Mouse (Mus musculus) hindbrain, embryonic 11.5 days (tissue): ENCODE measurements at regions not wholly inside any gene's neighbourhood (a gene's known extent, or its start where the extent isn't known, plus 50 kb on each side); places are given as distances from the start of the nearest gene placed in this dataset.

Experiments used
- ATAC-seq: fragments of 200-750 bp; cut with Nextera tagmentation; 2 replicates; pipeline ENCODE4 v1.8.0; 2017; ENCODE audit warnings: mild to moderate bottlenecking, moderate TSS enrichment, moderate library complexity; ENCODE audit not compliant: low FRiP score
- DNase-seq: peaks from one replicate; pipeline ENCODE4 v3.0.0-alpha.2; 2015; ENCODE audit warnings: low spot score
- H3K27ac ChIP-seq: fragments of 300-500 bp; sonication (generic); 2 replicates; pipeline ENCODE4 v1.5.1; 2014; ENCODE audit warnings: mild to moderate bottlenecking, low read depth, low read length
- H3K27me3 ChIP-seq: fragments of 300-500 bp; sonication (generic); 2 replicates; pipeline ENCODE4 v1.6.1; 2014; ENCODE audit warnings: mild to moderate bottlenecking, low read length, moderate library complexity, mixed read lengths; ENCODE audit not compliant: control insufficient read depth, insufficient read depth
- H3K36me3 ChIP-seq: fragments of 300-500 bp; sonication (generic); 2 replicates; pipeline ENCODE4 v1.6.1; 2014; ENCODE audit warnings: mild to moderate bottlenecking, low read length, moderate library complexity, mixed read lengths; ENCODE audit not compliant: control insufficient read depth, insufficient read depth
- H3K4me1 ChIP-seq: fragments of 300-500 bp; sonication (generic); replicated peaks from 2 replicates; pipeline ENCODE4 v1.6.1; 2014; ENCODE audit warnings: low read length, mixed read lengths; ENCODE audit not compliant: control insufficient read depth, insufficient read depth
- H3K4me2 ChIP-seq: fragments of 300-500 bp; sonication (generic); replicated peaks from 2 replicates; pipeline ENCODE4 v1.6.1; 2014; ENCODE audit warnings: mild to moderate bottlenecking, low read depth, low read length
- H3K4me3 ChIP-seq: fragments of 300-500 bp; sonication (generic); 2 replicates; pipeline ENCODE4 v1.5.1; 2014; ENCODE audit warnings: low read depth, low read length
- H3K9ac ChIP-seq: fragments of 300-500 bp; sonication (generic); 2 replicates; pipeline ENCODE4 v1.6.1; 2014; ENCODE audit warnings: low read depth, low read length
- H3K9me3 ChIP-seq: fragments of 300-500 bp; sonication (generic); 2 replicates; pipeline ENCODE4 v1.6.1; 2016; ENCODE audit warnings: low read length; ENCODE audit not compliant: control insufficient read depth
- WGBS: fragments of 180-500 bp; shearing (Covaris S2); extraction: QIAGEN DNeasy Blood & Tissue Kit; methylation state at CpG from one replicate; pipeline ENCODE4 v1.1.7; 2014; 5-methylcytosine and 5-hydroxymethylcytosine counted together

DNA sequence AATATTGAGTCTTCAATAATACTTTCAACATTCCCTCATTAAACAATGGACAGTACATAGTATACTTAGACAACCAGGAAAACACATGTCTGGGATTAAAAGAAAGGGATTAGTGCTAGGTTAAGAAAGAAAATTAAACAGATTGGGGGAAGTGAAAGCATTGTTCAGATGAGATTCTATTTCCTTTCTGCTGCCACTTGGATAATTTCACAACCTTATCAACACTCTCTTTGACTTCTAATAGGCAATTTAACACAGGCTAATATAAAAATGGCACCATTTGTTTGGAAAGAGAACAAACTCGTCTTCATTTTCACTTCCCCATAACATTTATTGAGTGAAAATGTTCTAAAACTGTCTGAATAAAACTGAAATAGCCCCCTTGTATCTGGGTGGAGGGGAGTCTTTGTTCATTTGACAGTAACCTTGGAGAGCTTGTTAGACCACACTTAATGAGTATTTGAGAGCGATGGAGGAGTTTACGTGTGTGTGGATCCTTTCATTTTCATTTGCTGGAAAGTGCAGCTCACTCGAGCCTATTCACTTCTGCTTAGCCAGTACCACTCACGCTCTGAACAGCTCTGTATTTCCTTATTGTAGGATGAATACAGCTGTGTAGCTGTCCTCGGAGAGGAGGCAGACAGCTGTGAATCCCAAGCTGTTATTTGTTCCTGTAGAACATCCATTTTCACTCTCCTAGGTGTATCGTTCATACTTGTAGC is 366.7 kb downstream of the Kctd12 start:
- Histone ChIP-seq H3K4me3 (no peak overlapping the region), H3K4me1 (no peaks in the 10 kb centered on the region), H3K9me3 (no peaks in the 10 kb centered on the region), H3K36me3 (no peaks in the 10 kb centered on the region), H3K27ac (no peak overlapping the region), H3K4me2 (no peak overlapping the region), H3K27me3 (no peaks in the 10 kb centered on the region), H3K9ac (no peak overlapping the region)
- WGBS: 58% methylated on average over 7 of the region's 7 CpGs
- peak; percentile 27; the same call in 1 of the 2 replicates for ATAC-seq
- DNase-seq: peak; percentile 9

DNA sequence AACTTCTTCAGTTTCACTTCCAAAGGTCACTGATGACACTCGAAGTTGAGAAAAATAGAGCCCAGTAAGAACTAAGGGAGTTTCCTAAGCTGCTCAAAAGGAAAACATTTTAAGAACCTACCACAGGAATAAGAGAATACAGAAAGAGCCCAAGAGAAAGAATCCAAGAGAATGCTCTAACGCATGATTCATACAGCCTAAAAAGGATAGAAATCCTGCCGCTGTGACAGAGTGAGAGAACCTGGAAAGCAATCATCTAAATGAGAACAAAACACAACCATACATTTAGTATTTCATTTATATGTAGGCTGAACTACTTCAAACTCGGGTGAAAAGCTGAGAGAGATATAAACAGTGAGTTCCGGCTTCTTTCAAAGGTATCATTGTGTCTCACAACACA is 376.4 kb downstream of the Kctd12 start:
- Histone ChIP-seq H3K9ac (no peak overlapping the region), H3K4me1 (no peaks in the 10 kb centered on the region), H3K4me3 (no peak overlapping the region), H3K36me3 (no peaks in the 10 kb centered on the region), H3K9me3 (no peaks in the 10 kb centered on the region), H3K27me3 (no peaks in the 10 kb centered on the region), H3K27ac (no peak overlapping the region), H3K4me2 (no peak overlapping the region)
- ATAC-seq: no peak
- DNase-seq: no peak
- WGBS: 89% methylated on average over 5 of the region's 5 CpGs

DNA sequence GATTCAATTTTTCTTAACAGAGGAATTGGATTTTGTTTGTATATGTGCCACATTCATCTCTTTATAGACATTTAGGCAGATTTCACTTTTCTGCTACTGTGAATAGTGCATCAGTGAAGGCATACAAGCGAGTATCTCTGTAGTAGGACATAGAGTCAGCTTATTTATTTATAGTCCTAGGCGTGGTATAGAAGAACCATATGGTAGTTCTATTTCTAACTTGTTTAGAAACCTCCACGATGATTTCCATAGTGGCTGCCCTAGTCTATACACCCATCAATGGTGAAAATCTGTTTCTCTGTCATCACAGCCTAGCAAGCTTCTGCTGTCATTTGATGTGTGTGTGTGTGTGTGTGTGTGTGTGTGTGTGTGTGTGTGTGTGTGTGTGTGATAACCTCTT is 387.6 kb downstream of the Kctd12 start:
- DNase-seq (no peak), ATAC-seq (no peak)
- Histone ChIP-seq H3K4me2 (no peak overlapping the region), H3K36me3 (no peaks in the 10 kb centered on the region), H3K4me1 (no peaks in the 10 kb centered on the region), H3K9ac (no peak overlapping the region), H3K27me3 (no peaks in the 10 kb centered on the region), H3K9me3 (no peaks in the 10 kb centered on the region), H3K27ac (no peak overlapping the region), H3K4me3 (no peak overlapping the region)
- 80% methylated on average over 3 of the region's 3 CpGs for WGBS

DNA sequence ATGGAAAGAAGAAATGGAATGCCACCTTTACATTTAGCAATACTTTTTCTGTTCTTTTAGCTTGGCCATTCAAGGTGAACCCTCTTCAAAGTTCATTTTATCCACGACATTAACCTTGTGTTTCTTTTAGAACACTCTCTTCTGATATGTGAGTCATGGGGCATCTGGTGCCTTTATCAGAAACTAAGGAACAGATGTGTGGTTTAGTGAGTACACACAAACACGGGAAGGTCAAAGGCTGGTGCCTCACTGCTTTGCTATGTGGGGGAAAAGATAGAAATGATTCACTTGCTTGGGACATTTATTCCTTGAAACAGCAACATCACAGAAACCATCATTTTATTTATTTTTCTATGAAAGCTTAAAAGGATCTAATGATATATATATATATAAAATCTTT is 428.7 kb downstream of the Kctd12 start:
- WGBS: 63% methylated on average over 2 of the region's 2 CpGs
- Histone ChIP-seq H3K27ac (no peak overlapping the region), H3K4me2 (no peak overlapping the region), H3K27me3 (no peaks in the 10 kb centered on the region), H3K36me3 (no peaks in the 10 kb centered on the region), H3K9me3 (no peaks in the 10 kb centered on the region), H3K4me3 (no peak overlapping the region), H3K4me1 (no peaks in the 10 kb centered on the region), H3K9ac (no peak overlapping the region)
- DNase-seq (no peak), ATAC-seq (no peak)

DNA sequence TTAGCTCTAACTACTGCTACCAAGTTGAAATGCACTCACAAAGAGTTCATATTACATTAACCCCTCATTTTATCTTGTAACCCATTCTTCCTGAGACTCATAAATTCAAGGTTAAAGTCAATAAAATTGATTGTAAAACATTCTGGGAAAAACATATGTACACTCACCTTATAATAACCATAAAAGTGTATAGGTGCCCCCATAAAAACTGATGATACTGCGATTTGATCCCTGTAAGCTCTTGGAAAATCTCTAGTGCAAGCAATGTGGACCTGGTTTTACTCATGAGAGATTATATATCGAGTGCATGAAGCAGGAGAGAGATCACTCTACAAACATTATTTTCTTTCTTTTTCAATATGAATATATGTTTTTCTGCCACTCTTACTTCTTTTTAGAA is 429.8 kb downstream of the Kctd12 start:
- no peak for ATAC-seq
- H3K36me3 ChIP-seq: no peaks in the 10 kb centered on the region
- WGBS: 89% methylated on average over 2 of the region's 2 CpGs

DNA sequence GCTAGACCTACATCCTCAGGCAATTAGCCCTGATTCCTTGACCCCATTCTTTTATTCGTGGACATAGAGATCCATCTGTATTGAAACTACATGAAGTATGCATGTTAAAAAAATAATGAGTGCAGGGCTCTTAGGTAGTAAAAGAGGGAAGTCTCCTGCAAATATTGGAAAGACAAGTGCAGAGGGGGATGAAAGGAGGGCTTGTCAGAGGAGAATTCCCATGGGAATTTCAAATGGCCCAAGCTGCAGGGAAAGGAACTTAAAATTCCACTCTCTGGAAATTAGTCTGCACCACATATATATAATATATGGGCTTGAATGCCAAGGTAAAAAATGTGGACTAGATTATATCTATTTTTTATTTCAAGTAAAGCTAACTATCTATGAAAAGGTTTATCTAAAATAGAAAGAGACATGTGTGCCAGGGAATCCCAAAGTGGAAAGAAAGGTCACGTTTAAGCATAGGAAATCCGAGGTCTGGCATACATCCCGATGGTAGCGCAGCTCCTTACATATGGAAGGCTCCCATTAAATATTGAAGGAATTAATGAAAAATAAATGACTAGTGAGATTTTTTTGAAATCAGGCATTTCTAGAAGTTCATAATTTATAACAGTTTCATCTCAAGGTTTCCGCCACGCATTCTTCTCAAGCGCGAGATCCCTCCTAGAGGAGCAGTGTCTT is 457.4 kb downstream of the Kctd12 start:
- H3K4me1 ChIP-seq: no peaks in the 10 kb centered on the region
- 87% methylated on average over 9 of the region's 9 CpGs for WGBS
- H3K4me3 ChIP-seq: no peak overlapping the region
- no peak for DNase-seq
- no peak overlapping the region for H3K4me2 ChIP-seq
- no peak overlapping the region for H3K27ac ChIP-seq
- H3K9ac ChIP-seq: no peak overlapping the region
- H3K9me3 ChIP-seq: no peaks in the 10 kb centered on the region
- H3K27me3 ChIP-seq: no peaks in the 10 kb centered on the region
- H3K36me3 ChIP-seq: no peaks in the 10 kb centered on the region
- no peak for ATAC-seq

More for the DNA sequence above, 429.8 kb downstream of the Kctd12 start:
- Histone ChIP-seq H3K27me3 (no peaks in the 10 kb centered on the region), H3K27ac (no peak overlapping the region), H3K4me2 (no peak overlapping the region), H3K4me3 (no peak overlapping the region), H3K9me3 (no peaks in the 10 kb centered on the region), H3K9ac (no peak overlapping the region), H3K4me1 (no peaks in the 10 kb centered on the region)
- no peak for DNase-seq

DNA sequence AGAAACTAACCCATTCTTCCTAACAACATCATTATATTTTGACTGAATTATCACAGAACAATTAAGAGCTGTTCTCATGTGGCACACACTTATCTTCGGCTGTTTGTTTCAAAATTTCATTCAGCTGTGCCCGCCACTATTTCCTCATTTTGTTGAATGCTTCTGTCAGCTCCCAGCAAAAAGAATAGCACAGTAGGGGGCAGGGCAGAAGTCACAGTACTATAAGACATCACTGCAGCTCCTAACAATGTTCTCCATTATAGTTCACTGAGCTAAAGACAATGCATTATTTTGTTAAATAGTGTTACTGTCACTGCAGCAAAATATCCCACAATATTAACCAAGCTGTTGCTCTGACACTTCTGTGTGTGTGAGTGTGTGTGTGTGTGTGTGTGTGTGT is 465.7 kb downstream of the Kctd12 start:
- Histone ChIP-seq H3K9ac (no peak overlapping the region), H3K27me3 (no peaks in the 10 kb centered on the region), H3K4me2 (no peak overlapping the region), H3K4me1 (no peaks in the 10 kb centered on the region), H3K9me3 (no peaks in the 10 kb centered on the region), H3K4me3 (no peak overlapping the region), H3K36me3 (no peaks in the 10 kb centered on the region), H3K27ac (no peak overlapping the region)
- peak; percentile 48 for DNase-seq
- 9% methylated on average over 2 of the region's 2 CpGs for WGBS
- peak; percentile 72; the same call in 1 of the 2 replicates for ATAC-seq

DNA sequence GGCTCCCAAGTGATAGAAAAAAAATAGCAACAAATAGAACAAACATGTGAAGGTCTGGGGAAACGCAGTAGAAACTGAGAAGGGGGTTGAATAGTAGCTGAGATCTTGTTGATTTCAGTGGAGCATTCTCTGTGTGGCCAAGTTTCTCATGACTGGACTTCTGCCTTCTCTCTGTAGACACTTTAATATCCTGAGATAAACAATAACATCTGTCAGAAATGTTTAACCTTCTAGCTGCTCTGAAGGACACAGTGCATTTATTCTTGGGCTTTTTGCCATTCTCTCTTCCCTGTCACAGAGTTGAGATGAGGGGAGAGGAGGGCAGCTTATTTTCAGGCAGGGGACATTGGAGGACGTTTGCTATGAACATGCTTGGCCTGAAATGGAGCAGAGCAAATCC is 467.9 kb downstream of the Kctd12 start:
- Histone ChIP-seq H3K36me3 (no peaks in the 10 kb centered on the region), H3K9ac (no peak overlapping the region), H3K27me3 (no peaks in the 10 kb centered on the region), H3K4me1 (no peaks in the 10 kb centered on the region), H3K4me3 (no peak overlapping the region), H3K4me2 (no peak overlapping the region), H3K9me3 (no peaks in the 10 kb centered on the region), H3K27ac (no peak overlapping the region)
- no peak for ATAC-seq
- 73% methylated on average over 2 of the region's 2 CpGs for WGBS
- DNase-seq: no peak

DNA sequence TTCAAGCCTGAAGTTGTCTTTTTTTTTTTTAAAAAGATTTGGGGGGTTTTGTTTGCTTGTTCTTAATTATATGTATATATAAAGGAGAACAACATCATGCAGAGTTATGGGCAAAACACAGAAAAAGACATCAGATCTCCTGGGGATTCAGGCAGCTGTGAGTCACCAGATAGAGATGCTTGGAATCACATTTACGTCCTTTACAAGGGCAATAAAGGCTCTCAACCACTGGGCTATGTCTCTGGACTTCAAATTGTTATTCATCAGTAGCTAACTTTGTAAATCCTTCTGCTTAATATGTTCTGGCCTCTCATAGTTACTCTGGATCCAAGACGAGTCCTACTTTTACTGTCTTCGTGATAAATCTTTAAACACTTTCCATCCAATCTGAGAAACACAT is 469.8 kb downstream of the Kctd12 start:
- Histone ChIP-seq H3K4me3 (no peak overlapping the region), H3K4me2 (no peak overlapping the region), H3K27ac (no peak overlapping the region), H3K36me3 (no peaks in the 10 kb centered on the region), H3K9me3 (no peaks in the 10 kb centered on the region), H3K9ac (no peak overlapping the region), H3K27me3 (no peaks in the 10 kb centered on the region), H3K4me1 (no peaks in the 10 kb centered on the region)
- WGBS: 83% methylated on average over 3 of the region's 3 CpGs
- DNase-seq: no peak
- ATAC-seq: no peak
